Mouse (Mus musculus): ENCODE data around the gene Gm12886.

The Gm12886 gene

GRCm38 (mm10) chr4:121422999-121423398 lies at the start of gene Gm12886:
Gm12886 (minus strand) TSS chr4:121423099.
- no peak for DNase-seq (ENCODE audit: low spot score in 2 of 2)

Data from right cerebral cortex, postnatal 10 days (tissue).